Mouse (Mus musculus): Measurements from ENCODE around the gene 2200002D01Rik.

DNA sequence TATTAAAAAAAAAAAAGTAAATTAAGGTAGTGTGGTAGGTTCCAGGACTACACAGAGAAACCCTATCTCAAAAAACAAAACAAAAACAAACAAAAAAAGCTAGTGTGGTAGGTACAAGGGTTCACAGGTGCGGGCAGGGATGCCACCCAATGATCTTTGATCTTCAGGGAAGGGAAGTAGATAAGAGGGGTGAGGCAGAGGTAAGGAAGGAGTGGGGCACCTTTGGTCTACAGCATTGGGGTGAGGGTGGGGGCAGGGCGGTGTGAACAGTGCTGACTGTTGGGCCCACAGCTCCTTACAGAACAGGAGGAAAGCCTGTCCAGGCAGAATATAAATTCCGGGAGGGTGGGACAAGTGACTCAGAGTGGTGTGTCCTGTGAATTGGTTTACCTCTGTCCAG, 2.9 kb upstream of the 2200002D01Rik start:
- TF ChIP-seq TCF3 (IDR thresholded peaks at IDR 0.05; ENCODE audit: insufficient read length, low read depth), result no peak
- no peak for TF ChIP-seq REST (IDR thresholded peaks at IDR 0.05; ENCODE audit: insufficient read depth, insufficient read length)
- no peak for TF ChIP-seq POLR2A (IDR thresholded peaks at IDR 0.05; ENCODE audit: insufficient read length, low read depth)
- no peak for TF ChIP-seq TCF12 (IDR thresholded peaks at IDR 0.05; ENCODE audit: insufficient read depth, poor library complexity, severe bottlenecking)
- no peak for TF ChIP-seq MAX (IDR thresholded peaks at IDR 0.05; ENCODE audit: low read depth)
- no peak for TF ChIP-seq E2F4 (IDR thresholded peaks at IDR 0.05; ENCODE audit: insufficient read depth)
